Mouse (Mus musculus): ENCODE data around the gene Grin1. TPM values are rescaled to one million over a fixed set of nuclear protein-coding genes. Genes with fewer than 3 reads are reported as not detected.
"Not testable (repeated sequence)": the region's sequence is repeated elsewhere in the genome, so short reads cannot be mapped to it uniquely, and the experiment has no call there.

Gene Grin1
- total RNA-seq, 1 experiment from 2014 or later = 12.6 TPM

GRCm38 (mm10) chr2:25286837-25287636 lies 31.9 kb downstream of the Grin1 start:
- DNase-seq = no peak

GRCm38 (mm10) chr2:25286314-25286713 lies 32.7 kb downstream of the Grin1 start:
- no peak for DNase-seq

- DNase-seq = no peak
Observed at GRCm38 (mm10) chr2:25285551-25285950, 33.4 kb downstream of the Grin1 start.

GRCm38 (mm10) chr2:25278928-25279882 lies 39.8 kb downstream of the Grin1 start:
- peak; percentile 82 for DNase-seq

GRCm38 (mm10) chr2:25273010-25273409 lies 46.0 kb downstream of the Grin1 start:
- no peak for DNase-seq

GRCm38 (mm10) chr2:25272515-25272914 lies 46.5 kb downstream of the Grin1 start:
- DNase-seq = no peak

GRCm38 (mm10) chr2:25271827-25272511 lies 47.0 kb downstream of the Grin1 start, which contains the start of the genes Ssna1 and Anapc2:
Gene Ssna1, minus strand, starts transcription at chr2:25272438.
Gene Anapc2, plus strand, starts transcription at chr2:25272478.
- DNase-seq = peak; percentile 98

GRCm38 (mm10) chr2:25267746-25268309 lies 51.2 kb downstream of the Grin1 start:
- DNase-seq = no peak

- DNase-seq = no peak
Observed at GRCm38 (mm10) chr2:25267241-25267640, 51.7 kb downstream of the Grin1 start.

- peak; percentile 44 for DNase-seq
Observed at GRCm38 (mm10) chr2:25266720-25267119, 52.3 kb downstream of the Grin1 start.

GRCm38 (mm10) chr2:25265897-25266656 lies 52.9 kb downstream of the Grin1 start:
- DNase-seq = no peak

- DNase-seq = no peak
Observed at GRCm38 (mm10) chr2:25264851-25265250, 54.1 kb downstream of the Grin1 start.

- no peak for DNase-seq
Observed at GRCm38 (mm10) chr2:25264286-25264660, 54.7 kb downstream of the Grin1 start.

- DNase-seq = no peak
Observed at GRCm38 (mm10) chr2:25263623-25264285, 55.2 kb downstream of the Grin1 start.

- DNase-seq = peak; percentile 50
Observed at GRCm38 (mm10) chr2:25262795-25263622, 56.0 kb downstream of the Grin1 start.

GRCm38 (mm10) chr2:25262291-25262767 lies 56.7 kb downstream of the Grin1 start, which contains the start of gene Tprn:
Gene Tprn, plus strand, starts transcription at chr2:25262618.
- DNase-seq = peak; percentile 95

- no peak for DNase-seq
Observed at GRCm38 (mm10) chr2:25261870-25262269, 57.1 kb downstream of the Grin1 start.

- DNase-seq = no peak
Observed at GRCm38 (mm10) chr2:25258887-25259286, 60.1 kb downstream of the Grin1 start.

GRCm38 (mm10) chr2:25257250-25257649 lies 61.7 kb downstream of the Grin1 start:
- not testable (repeated sequence) for DNase-seq

All from adrenal gland, postnatal 25 days (tissue).